Mouse (Mus musculus) G1E (cell line): ENCODE data around the gene Cdh13.

ENCODE experiments used
- CTCF ChIP-seq: IDR thresholded peaks from 2 replicates; pipeline ENCODE4 v1.5.1; 2012; ENCODE audit warnings: low read depth, low read length, inconsistent platforms, mixed read lengths
- GATA1 ChIP-seq: IDR thresholded peaks from 2 replicates; pipeline ENCODE4 v1.6.1; 2012; ENCODE audit warnings: borderline replicate concordance, low read length, inconsistent platforms, mixed read lengths
- GATA2 ChIP-seq: IDR thresholded peaks from 2 replicates; pipeline ENCODE4 v1.6.1; 2012; ENCODE audit warnings: low read depth, low read length, inconsistent platforms, borderline replicate concordance
- POLR2AphosphoS5 ChIP-seq: IDR thresholded peaks from 2 replicates; pipeline ENCODE4 v1.6.1; 2012; ENCODE audit warnings: low read depth, low read length, inconsistent platforms; ENCODE audit not compliant: insufficient replicate concordance

GRCm38 (mm10) chr8:119266304-119266703 lies 982.8 kb downstream of the Cdh13 start:
- TF ChIP-seq CTCF, result no peak
- no peak for TF ChIP-seq GATA1
- TF ChIP-seq POLR2AphosphoS5, result no peak
- TF ChIP-seq GATA2, result no peak
